31 mouse cellular contexts compared by ENCODE assay signal in genomic region chr16:55837168-55837567, GRCm38 (mm10). TPM values are rescaled to one million over a fixed set of nuclear protein-coding genes. Genes with fewer than 3 reads are reported as not detected.
DNase-seq lines count a peak whose midpoint lies in the region; ATAC-seq and TF ChIP-seq lines count a peak whose summit lies in the region.
"Had no signal": no experiment of that assay in that cellular context is flagged by ENCODE, and none has a peak within 500 bp of the region (broad histone marks: within the 10 kb centered on the region; RNA-seq: fewer than 3 reads in every experiment).

No protein-coding gene starts in this region.

- TF ChIP-seq POLR2A in myocyte (IDR thresholded peaks at IDR 0.05; ENCODE audit: insufficient read length, low read depth), result no peak

- peak overlapping the region; percentile 87 for H3K4me2 ChIP-seq in myocyte (ENCODE audit: low read depth)
- H3K4me2 ChIP-seq: forebrain, embryonic 15.5 days had no signal

- no peaks in the 10 kb centered on the region for H3K9me3 ChIP-seq in heart, embryonic 10.5 days
- H3K9me3 ChIP-seq: embryonic facial prominence, embryonic 10.5 days; embryonic facial prominence, embryonic 13.5 days; forebrain, embryonic 12.5 days; forebrain, embryonic 15.5 days; heart, embryonic 12.5 days; heart, embryonic 15.5 days; hindbrain, embryonic 10.5 days; intestine, embryonic 15.5 days had no signal

- peaks cover 15% of the 10 kb centered on the region for H3K36me3 ChIP-seq in myocyte (ENCODE audit: control insufficient read depth, insufficient read depth)
- no peaks in the 10 kb centered on the region for H3K36me3 ChIP-seq in heart, embryonic 10.5 days
- H3K36me3 ChIP-seq: embryonic facial prominence, embryonic 13.5 days; forebrain, embryonic 12.5 days; forebrain, embryonic 15.5 days; heart, embryonic 15.5 days; intestine, embryonic 15.5 days had no signal

- peak overlapping the region; percentile 73; the same call in 1 of the 2 replicates for H3K27ac ChIP-seq in layer of hippocampus, adult 2 months
- no peak overlapping the region for H3K27ac ChIP-seq in heart, embryonic 10.5 days
- H3K27ac ChIP-seq: embryonic facial prominence, embryonic 13.5 days; forebrain, embryonic 12.5 days; forebrain, embryonic 15.5 days; heart, embryonic 15.5 days; hindbrain, embryonic 14.5 days; hindbrain, postnatal 0 days; intestine, embryonic 15.5 days had no signal

- DNase-seq in layer of hippocampus, adult 2 months (ENCODE audit: low spot score in 2 of 2), result no peak
- DNase-seq in layer of hippocampus, adult 9-11 months, result no peak
- DNase-seq in CD4-positive, CD25-positive, alpha-beta regulatory T cell, adult 2 months (ENCODE audit: low read depth, low spot score), result peak; percentile 60
- no peak for DNase-seq in heart, embryonic 10.5 days (ENCODE audit: low spot score)
- DNase-seq in lung, postnatal 14 days, result no peak
- DNase-seq: adrenal gland, adult 8-10 months; adrenal gland, postnatal 25 days; B cell, adult 2 months; cerebellum, adult 11-12 months; cerebellum, adult 8-10 months; cerebellum, postnatal 10 days; cerebellum, postnatal 36 days; embryo, embryonic 11 days; gastrocnemius, postnatal 10 days; gastrocnemius, postnatal 36 days; heart, postnatal 10 days; heart, postnatal 36 days had no signal

- H3K4me3 ChIP-seq in layer of hippocampus, adult 2 months, result no peak overlapping the region
- peak overlapping the region; percentile 41 for H3K4me3 ChIP-seq in myocyte
- no peak overlapping the region for H3K4me3 ChIP-seq in heart, embryonic 10.5 days
- H3K4me3 ChIP-seq: erythroblast, embryonic 14.5 days; forebrain, embryonic 12.5 days; intestine, embryonic 15.5 days had no signal

- ATAC-seq in activated CD4-positive, CD25-positive, alpha-beta regulatory T cell, adult 4 months, result peak; percentile 56
- ATAC-seq in monocyte, adult 5-6 weeks (replicated peaks; ENCODE audit: insufficient number of reproducible peaks, low FRiP score, low TSS enrichment, poor library complexity, severe bottlenecking), result no peak
- ATAC-seq: forebrain, embryonic 15.5 days; hindbrain, postnatal 0 days; intestine, embryonic 15.5 days had no signal

- no peak for TF ChIP-seq CTCF in layer of hippocampus, adult 2 months (conservative IDR thresholded peaks at IDR 0.05)

- H3K4me1 ChIP-seq in heart, embryonic 10.5 days, result peaks cover 4% of the 10 kb centered on the region; the same call in 1 of the 2 replicates

- no peak overlapping the region for H3ac ChIP-seq in myocyte (ENCODE audit: control insufficient read depth, insufficient read length)

- H3K79me2 ChIP-seq in myocyte (ENCODE audit: control insufficient read depth, insufficient read depth), result peaks cover 22% of the 10 kb centered on the region

- WGBS in heart, embryonic 10.5 days, result 70% methylated on average over 2 of the region's 2 CpGs

- H3K27me3 ChIP-seq in myocyte (ENCODE audit: control insufficient read depth, insufficient read depth, insufficient read length), result no peaks in the 10 kb centered on the region
- no peaks in the 10 kb centered on the region for H3K27me3 ChIP-seq in heart, embryonic 10.5 days (ENCODE audit: insufficient read depth, poor library complexity, severe bottlenecking)
- H3K27me3 ChIP-seq: embryonic facial prominence, embryonic 13.5 days; forebrain, embryonic 12.5 days; forebrain, embryonic 15.5 days; heart, embryonic 12.5 days; heart, embryonic 15.5 days; intestine, embryonic 15.5 days had no signal

TF ChIP-seq in myocyte, 11 proteins besides CTCF, POLR2A, EP300 and RAD21:
- no peak for TF ChIP-seq CEBPB (IDR thresholded peaks at IDR 0.05; ENCODE audit: insufficient read depth, poor library complexity, severe bottlenecking)
- TF ChIP-seq SRF (IDR thresholded peaks at IDR 0.05; ENCODE audit: control insufficient read depth, insufficient read length, low read depth), result no peak
- TF ChIP-seq MAX (IDR thresholded peaks at IDR 0.05; ENCODE audit: low read depth), result no peak
- no peak for TF ChIP-seq TCF12 (IDR thresholded peaks at IDR 0.05; ENCODE audit: insufficient read depth, poor library complexity, severe bottlenecking)
- no peak for TF ChIP-seq USF1 (IDR thresholded peaks at IDR 0.05; ENCODE audit: low read depth)
- TF ChIP-seq TCF3 (IDR thresholded peaks at IDR 0.05; ENCODE audit: insufficient read length, low read depth), result no peak
- TF ChIP-seq POLR2AphosphoS2 (IDR thresholded peaks at IDR 0.05; ENCODE audit: insufficient read length, low read depth), result no peak
- TF ChIP-seq REST (IDR thresholded peaks at IDR 0.05; ENCODE audit: insufficient read depth, insufficient read length), result no peak
- TF ChIP-seq E2F4 (IDR thresholded peaks at IDR 0.05; ENCODE audit: insufficient read depth), result no peak
- no peak for TF ChIP-seq MYOG (IDR thresholded peaks at IDR 0.05; ENCODE audit: control insufficient read depth in 1 of 3, insufficient read depth in 1 of 3, insufficient read length in 2 of 3, low read depth in 2 of 3)
- no peak for TF ChIP-seq MYOD1 (IDR thresholded peaks at IDR 0.05; ENCODE audit: control insufficient read depth in 1 of 3, insufficient read length in 2 of 3, low read depth in 2 of 3)

RNA-seq across cellular contexts. Expression of gene Nfkbiz, which starts 1.5 kb away (rescaled TPM):
- 1 to 10 TPM; 5.9 to 8.5 TPM for total RNA-seq in layer of hippocampus, adult 2 months (2021)
- 10 to 100 TPM; 28.6 to 30.5 TPM for polyA plus RNA-seq in activated CD4-positive, CD25-positive, alpha-beta regulatory T cell, adult 4 months (2017; shearing (Covaris generic))
- polyA plus RNA-seq in myocyte (2012; fragmentation: generic; extraction: Trizol), result 2.6 TPM
- 1.7 and 3.1 TPM in 2 replicates for polyA plus RNA-seq in heart, embryonic 10.5 days (2016; fragmentation: Nextera tagmentation; extraction: Ambion mirVana)
- 280 to 361 TPM (median 306 TPM) in 3 replicates for total RNA-seq in monocyte, adult 5-6 weeks (2017)

RNA-seq across cellular contexts. Expression of gene Nxpe3, which starts 57.9 kb away (rescaled TPM):
- 10 to 100 TPM; 11.6 to 11.7 TPM for total RNA-seq in layer of hippocampus, adult 2 months (2021)
- 10 to 100 TPM; 15.0 to 28.2 TPM for polyA plus RNA-seq in activated CD4-positive, CD25-positive, alpha-beta regulatory T cell, adult 4 months (2017; shearing (Covaris generic))
- polyA plus RNA-seq in myocyte (2012; fragmentation: generic; extraction: Trizol), result 0.90 TPM
- polyA plus RNA-seq in heart, embryonic 10.5 days (2016; fragmentation: Nextera tagmentation; extraction: Ambion mirVana), result 0.58 and 0.95 TPM in 2 replicates
- total RNA-seq in monocyte, adult 5-6 weeks (2017), result 1.8 to 3.4 TPM (median 2.6 TPM) in 3 replicates
